Mouse (Mus musculus): ENCODE data around the gene Atp1b2. TPM values are rescaled to one million over a fixed set of nuclear protein-coding genes. Genes with fewer than 3 reads are reported as not detected.

Gene Atp1b2
- polyA plus RNA-seq, 1 experiment = not detected

GRCm38 (mm10) chr11:69564391-69564790, 41.4 kb downstream of the Atp1b2 start:
- Histone ChIP-seq H3K27ac (ENCODE audit: insufficient read depth, low read depth, low read length) (no peak overlapping the region), H3K4me3 (ENCODE audit: insufficient read depth, low read length) (no peak overlapping the region), H3K4me1 (ENCODE audit: control insufficient read depth, insufficient read depth, low read length) (peaks cover under 1% of the 10 kb centered on the region)
- TF ChIP-seq CTCF (IDR thresholded peaks at IDR 0.05; ENCODE audit: low read depth, low read length) (no peak), POLR2A (IDR thresholded peaks at IDR 0.05; ENCODE audit: borderline replicate concordance, low read depth, low read length) (no peak)

GRCm38 (mm10) chr11:69563373-69563772, 42.4 kb downstream of the Atp1b2 start:
- TF ChIP-seq POLR2A (IDR thresholded peaks at IDR 0.05; ENCODE audit: borderline replicate concordance, low read depth, low read length) (no peak), CTCF (IDR thresholded peaks at IDR 0.05; ENCODE audit: low read depth, low read length) (no peak)
- peaks cover 7% of the 10 kb centered on the region for H3K4me1 ChIP-seq (ENCODE audit: control insufficient read depth, insufficient read depth, low read length)
- no peak overlapping the region for H3K27ac ChIP-seq (ENCODE audit: insufficient read depth, low read depth, low read length)
- H3K4me3 ChIP-seq (ENCODE audit: insufficient read depth, low read length) = no peak overlapping the region

- H3K4me3 ChIP-seq (ENCODE audit: insufficient read depth, low read length) = no peak overlapping the region
These were observed 44.6 kb downstream of the Atp1b2 start for GRCm38 (mm10) chr11:69560896-69561854.

GRCm38 (mm10) chr11:69559851-69560765, 45.6 kb downstream of the Atp1b2 start, which contains the start of gene Efnb3:
Gene Efnb3 (minus strand): TSS chr11:69560205.
- H3K4me3 ChIP-seq (ENCODE audit: insufficient read depth, low read length) = no peak within 1 kb of the TSS
- no peak within 1 kb of the TSS for H3K27ac ChIP-seq (ENCODE audit: insufficient read depth, low read depth, low read length)
- TF ChIP-seq CTCF (IDR thresholded peaks at IDR 0.05; ENCODE audit: low read depth, low read length) (no peak), POLR2A (IDR thresholded peaks at IDR 0.05; ENCODE audit: borderline replicate concordance, low read depth, low read length) (no peak)
- H3K4me1 ChIP-seq (ENCODE audit: control insufficient read depth, insufficient read depth, low read length) = peaks cover 7% of the 10 kb centered on the region

More at GRCm38 (mm10) chr11:69560896-69561854, 44.6 kb downstream of the Atp1b2 start:
- Histone ChIP-seq H3K4me1 (ENCODE audit: control insufficient read depth, insufficient read depth, low read length) (peaks cover 7% of the 10 kb centered on the region), H3K27ac (ENCODE audit: insufficient read depth, low read depth, low read length) (no peak overlapping the region)
- TF ChIP-seq POLR2A (IDR thresholded peaks at IDR 0.05; ENCODE audit: borderline replicate concordance, low read depth, low read length) = no peak
- no peak for TF ChIP-seq CTCF (IDR thresholded peaks at IDR 0.05; ENCODE audit: low read depth, low read length)

GRCm38 (mm10) chr11:69559183-69559582, 46.6 kb downstream of the Atp1b2 start:
- no peak for TF ChIP-seq CTCF (IDR thresholded peaks at IDR 0.05; ENCODE audit: low read depth, low read length)
- TF ChIP-seq POLR2A (IDR thresholded peaks at IDR 0.05; ENCODE audit: borderline replicate concordance, low read depth, low read length) = no peak
- Histone ChIP-seq H3K4me1 (ENCODE audit: control insufficient read depth, insufficient read depth, low read length) (peaks cover 11% of the 10 kb centered on the region), H3K27ac (ENCODE audit: insufficient read depth, low read depth, low read length) (no peak overlapping the region), H3K4me3 (ENCODE audit: insufficient read depth, low read length) (no peak overlapping the region)

GRCm38 (mm10) chr11:69558756-69559155, 47.0 kb downstream of the Atp1b2 start:
- Histone ChIP-seq H3K4me3 (ENCODE audit: insufficient read depth, low read length) (no peak overlapping the region), H3K4me1 (ENCODE audit: control insufficient read depth, insufficient read depth, low read length) (peaks cover 13% of the 10 kb centered on the region), H3K27ac (ENCODE audit: insufficient read depth, low read depth, low read length) (no peak overlapping the region)
- TF ChIP-seq CTCF (IDR thresholded peaks at IDR 0.05; ENCODE audit: low read depth, low read length) (no peak), POLR2A (IDR thresholded peaks at IDR 0.05; ENCODE audit: borderline replicate concordance, low read depth, low read length) (no peak)

- TF ChIP-seq POLR2A (IDR thresholded peaks at IDR 0.05; ENCODE audit: borderline replicate concordance, low read depth, low read length) = no peak
- TF ChIP-seq CTCF (IDR thresholded peaks at IDR 0.05; ENCODE audit: low read depth, low read length) = no peak
- Histone ChIP-seq H3K4me3 (ENCODE audit: insufficient read depth, low read length) (no peak overlapping the region), H3K4me1 (ENCODE audit: control insufficient read depth, insufficient read depth, low read length) (peaks cover 19% of the 10 kb centered on the region), H3K27ac (ENCODE audit: insufficient read depth, low read depth, low read length) (no peak overlapping the region)
These were observed 48.3 kb downstream of the Atp1b2 start for GRCm38 (mm10) chr11:69557381-69557958.

- no peak overlapping the region for H3K4me3 ChIP-seq (ENCODE audit: insufficient read depth, low read length)
These were observed 51.1 kb downstream of the Atp1b2 start for GRCm38 (mm10) chr11:69554539-69555140.

GRCm38 (mm10) chr11:69553341-69553721, 52.4 kb downstream of the Atp1b2 start:
- Histone ChIP-seq H3K27ac (ENCODE audit: insufficient read depth, low read depth, low read length) (no peak overlapping the region), H3K4me1 (ENCODE audit: control insufficient read depth, insufficient read depth, low read length) (peaks cover 12% of the 10 kb centered on the region), H3K4me3 (ENCODE audit: insufficient read depth, low read length) (no peak overlapping the region)
- no peak for TF ChIP-seq POLR2A (IDR thresholded peaks at IDR 0.05; ENCODE audit: borderline replicate concordance, low read depth, low read length)
- no peak for TF ChIP-seq CTCF (IDR thresholded peaks at IDR 0.05; ENCODE audit: low read depth, low read length)

More at GRCm38 (mm10) chr11:69554539-69555140, 51.1 kb downstream of the Atp1b2 start:
- H3K27ac ChIP-seq (ENCODE audit: insufficient read depth, low read depth, low read length) = peak overlapping the region; percentile 60
- peaks cover 19% of the 10 kb centered on the region for H3K4me1 ChIP-seq (ENCODE audit: control insufficient read depth, insufficient read depth, low read length)
- TF ChIP-seq CTCF (IDR thresholded peaks at IDR 0.05; ENCODE audit: low read depth, low read length) (no peak), POLR2A (IDR thresholded peaks at IDR 0.05; ENCODE audit: borderline replicate concordance, low read depth, low read length) (no peak)

Data from bone marrow macrophage, adult 2 months (primary cell).